Mouse (Mus musculus) spleen, postnatal 36 days (tissue): ENCODE results near the gene Tmed4.
"Not testable (repeated sequence)": the region's sequence is repeated elsewhere in the genome, so short reads cannot be mapped to it uniquely, and the experiment has no call there.

ENCODE experiments used
- DNase-seq, 2 experiments: peaks; one replicate each; pipeline ENCODE4 v3.0.0; 2022; ENCODE audit warnings: low spot score in 2 of 2, mixed read lengths in 1 of 2

The Tmed4 gene

GRCm38 (mm10) chr11:6273607-6274006 lies 1.1 kb downstream of the Tmed4 start:
- DNase-seq = no peak

GRCm38 (mm10) chr11:6267320-6268254 lies 7.1 kb downstream of the Tmed4 start, which contains the start of gene Ddx56:
Ddx56 (minus strand) TSS chr11:6267772.
- peak; percentile 90 to 95 for DNase-seq

- DNase-seq = no peak
These were observed 8.0 kb downstream of the Tmed4 start for GRCm38 (mm10) chr11:6266621-6267020.

GRCm38 (mm10) chr11:6261434-6262082 lies 13.1 kb downstream of the Tmed4 start:
- peak; percentile 32 to 34 for DNase-seq

DNA sequence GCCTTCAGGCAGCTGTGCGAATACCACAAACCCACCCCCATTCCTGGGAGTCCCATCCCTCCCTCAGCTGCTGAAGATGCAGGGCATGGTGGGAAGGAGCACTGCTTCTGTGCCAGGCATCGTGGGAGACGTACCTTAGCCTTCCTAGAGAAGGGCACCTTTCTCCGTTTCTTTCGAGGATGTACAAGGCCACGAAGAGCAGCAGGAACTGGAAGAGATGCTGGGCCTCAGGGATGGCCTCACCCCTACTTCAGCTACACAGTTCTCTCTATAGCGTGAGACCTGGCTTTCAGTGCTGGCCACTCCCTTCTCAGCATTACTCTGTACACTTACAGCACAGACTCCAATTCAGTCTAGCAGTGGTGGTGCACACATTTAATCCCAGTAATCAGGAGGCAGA lies 15.3 kb downstream of the Tmed4 start:
- no peak for DNase-seq

DNA sequence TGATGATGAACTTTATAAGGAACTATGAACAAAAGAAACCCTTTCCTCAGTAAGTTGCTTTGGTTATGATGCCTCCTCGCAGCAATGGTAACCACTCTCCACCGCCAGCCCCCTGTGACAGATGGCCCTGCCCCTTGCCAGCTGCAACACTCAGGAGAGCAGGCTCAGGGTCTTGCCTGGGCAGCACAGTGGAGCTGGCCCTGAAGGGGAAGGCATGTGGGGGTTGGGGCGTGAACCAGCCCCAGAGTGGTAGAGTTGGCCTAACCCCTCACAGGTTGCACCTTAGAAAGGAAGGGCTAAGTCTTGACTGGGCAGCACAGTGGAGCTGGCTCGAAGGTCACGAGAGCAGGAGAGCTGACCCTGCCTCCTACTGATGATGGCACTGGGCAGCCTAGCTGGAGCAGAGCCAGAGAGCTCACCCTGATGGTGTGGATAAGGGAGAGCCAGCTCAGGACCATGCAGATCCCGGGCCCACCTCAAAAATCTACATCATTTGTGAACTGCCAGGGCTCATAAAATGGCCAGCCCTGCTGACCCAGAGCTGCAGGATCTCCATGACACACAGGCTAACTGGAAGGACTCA lies 18.1 kb downstream of the Tmed4 start:
- no peak for DNase-seq

- DNase-seq = not testable (repeated sequence)
These were observed 20.1 kb downstream of the Tmed4 start for GRCm38 (mm10) chr11:6254602-6255001.

DNA sequence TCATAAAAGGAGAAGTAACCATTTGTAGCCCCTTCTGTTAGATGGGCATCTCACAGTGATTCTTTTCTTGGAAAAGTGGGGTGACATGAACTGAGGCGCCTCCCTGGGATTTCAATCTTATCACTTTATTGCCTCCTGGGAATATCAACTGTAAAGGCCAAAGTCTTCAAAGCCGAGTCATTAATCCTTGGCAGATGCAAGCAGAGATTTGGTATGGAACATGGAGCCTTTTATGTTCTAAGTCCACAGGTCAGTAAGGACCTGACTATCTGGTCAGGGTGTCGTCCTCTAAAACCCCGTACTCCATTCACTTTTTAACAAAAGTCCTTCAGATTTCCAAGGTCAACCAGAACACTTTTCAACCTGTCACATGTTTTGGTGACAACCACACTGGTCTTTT lies 21.8 kb downstream of the Tmed4 start:
- DNase-seq = no peak

- DNase-seq = no peak
These were observed 22.4 kb downstream of the Tmed4 start for GRCm38 (mm10) chr11:6252248-6252647.

DNA sequence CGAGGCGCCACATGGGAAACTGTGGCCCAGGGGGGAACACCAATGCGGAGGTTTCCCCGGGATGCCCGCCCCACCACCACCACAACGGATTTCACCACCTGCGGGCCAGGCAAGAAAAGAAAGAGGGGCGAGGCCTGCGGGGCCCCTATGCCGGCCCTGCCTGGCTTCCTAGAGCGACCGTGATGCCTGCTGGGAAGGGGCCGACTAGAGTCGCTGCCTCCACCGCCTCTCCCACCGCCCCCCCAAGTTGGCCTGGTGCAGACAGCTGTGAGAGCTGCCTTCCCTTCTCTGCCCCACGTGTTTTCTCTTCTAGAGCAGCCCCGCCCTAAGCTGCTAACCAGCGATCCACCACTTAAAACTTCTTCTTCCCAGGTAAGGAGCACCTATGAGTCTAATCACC lies 30.0 kb downstream of the Tmed4 start:
- no peak for DNase-seq

GRCm38 (mm10) chr11:6233025-6233424 lies 41.6 kb downstream of the Tmed4 start:
- DNase-seq = no peak

GRCm38 (mm10) chr11:6230012-6230411 lies 44.7 kb downstream of the Tmed4 start, which contains the start of gene Npc1l1:
Npc1l1 (minus strand) TSS chr11:6230143.
- DNase-seq = no peak

DNA sequence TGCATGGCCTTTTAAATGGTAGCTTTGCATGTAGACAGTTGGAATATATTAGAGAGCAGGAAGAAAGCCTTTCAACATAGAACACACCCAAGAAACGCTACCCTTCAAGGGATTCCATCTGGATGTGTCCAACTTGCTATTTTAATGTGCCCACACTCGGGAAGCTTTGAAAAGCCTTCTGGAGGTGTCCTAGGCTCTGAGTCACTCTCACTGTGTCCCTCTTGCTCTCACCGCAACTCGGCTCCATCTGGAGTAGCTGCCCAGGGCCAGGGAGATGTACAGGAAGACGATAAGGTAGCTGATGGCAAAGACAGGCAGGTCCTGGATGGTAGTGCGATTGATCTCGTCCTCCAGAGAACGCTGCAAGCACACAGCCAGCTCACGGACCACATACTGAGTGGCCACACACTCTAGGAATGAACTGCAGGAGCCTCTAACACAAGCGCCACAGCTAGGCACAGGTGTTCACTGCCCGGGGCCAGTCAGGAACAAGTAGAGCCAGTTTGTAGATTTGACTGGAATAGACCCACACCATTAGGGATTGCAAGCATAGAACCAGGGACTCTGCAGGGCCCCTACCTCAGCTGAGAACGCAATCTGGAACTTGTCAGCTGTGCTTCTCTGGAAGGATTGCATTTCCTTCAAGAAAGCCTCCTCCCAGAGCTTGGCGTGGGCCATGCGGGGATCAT lies 50.0 kb downstream of the Tmed4 start:
- DNase-seq = no peak

DNA sequence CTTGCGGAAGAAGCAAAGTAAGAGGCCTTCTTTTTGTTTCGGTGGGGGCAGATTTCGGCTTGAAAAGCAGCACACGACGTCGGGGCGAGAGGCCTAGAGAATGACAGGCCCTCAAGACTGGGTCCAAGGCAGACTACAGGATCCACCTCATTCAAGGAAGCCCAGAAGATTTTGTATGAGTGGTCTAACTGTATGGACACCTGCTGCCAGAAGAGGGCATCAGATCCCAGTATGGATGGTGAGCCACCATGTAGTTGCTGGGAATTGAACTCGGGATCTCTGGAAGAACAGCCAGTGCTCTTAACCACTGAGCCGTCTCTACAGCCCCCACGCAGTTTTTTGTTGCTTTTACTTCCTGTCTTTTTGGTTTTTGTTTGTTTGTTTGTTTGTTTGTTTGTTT lies 52.5 kb downstream of the Tmed4 start:
- no peak for DNase-seq
